ENCODE assay signal across 28 mouse cellular contexts in genomic region chr5:66859506-66859905, GRCm38 (mm10).
DNase-seq lines count a peak whose midpoint lies in the region; TF ChIP-seq lines count a peak whose summit lies in the region.
"Had no signal": no experiment of that assay in that cellular context is flagged by ENCODE, and none has a peak within 500 bp of the region (broad histone marks: within the 10 kb centered on the region; RNA-seq: fewer than 3 reads in every experiment).

No protein-coding gene starts in this region.

- H3K27ac ChIP-seq in heart, adult 2 months, result peak overlapping the region; percentile 80
- H3K27ac ChIP-seq: embryonic facial prominence, embryonic 10.5 days; embryonic facial prominence, embryonic 13.5 days; forebrain, embryonic 12.5 days; forebrain, embryonic 15.5 days; heart, embryonic 15.5 days; hindbrain, embryonic 10.5 days; hindbrain, embryonic 13.5 days; intestine, embryonic 15.5 days had no signal

- H3K27me3 ChIP-seq in heart, adult 2 months (ENCODE audit: control insufficient read depth, insufficient read depth, low read length), result no peaks in the 10 kb centered on the region
- H3K27me3 ChIP-seq: CH12.LX; embryonic facial prominence, embryonic 13.5 days; forebrain, embryonic 12.5 days; forebrain, embryonic 15.5 days; heart, embryonic 12.5 days; heart, embryonic 15.5 days; hindbrain, embryonic 13.5 days; intestine, embryonic 15.5 days; Patski had no signal

- H3K36me3 ChIP-seq in heart, adult 2 months (ENCODE audit: control insufficient read depth, insufficient read depth, low read length), result peaks cover 30% of the 10 kb centered on the region
- H3K36me3 ChIP-seq: embryonic facial prominence, embryonic 10.5 days; embryonic facial prominence, embryonic 13.5 days; forebrain, embryonic 12.5 days; forebrain, embryonic 15.5 days; G1E; heart, embryonic 12.5 days; heart, embryonic 15.5 days; hindbrain, embryonic 10.5 days; hindbrain, embryonic 13.5 days; intestine, embryonic 15.5 days had no signal

- no peak for TF ChIP-seq EP300 in heart, adult 2 months (IDR thresholded peaks at IDR 0.05; ENCODE audit: insufficient read depth, low read depth, low read length)

- H3K9ac ChIP-seq in heart, adult 2 months (ENCODE audit: low read depth, low read length), result peak overlapping the region; percentile 38; the same call in 1 of the 2 replicates
- H3K9ac ChIP-seq: embryonic facial prominence, embryonic 13.5 days; forebrain, embryonic 12.5 days; forebrain, embryonic 15.5 days; heart, embryonic 12.5 days; heart, embryonic 15.5 days; hindbrain, embryonic 13.5 days; intestine, embryonic 15.5 days had no signal

- WGBS in heart, adult 2 months, result 72% methylated on average over 3 of the region's 3 CpGs

- no peak overlapping the region; the same call in 1 of the 2 replicates for H3K4me3 ChIP-seq in heart, adult 2 months
- H3K4me3 ChIP-seq: embryonic facial prominence, embryonic 10.5 days; embryonic facial prominence, embryonic 13.5 days; erythroblast, embryonic 14.5 days; forebrain, embryonic 12.5 days; forebrain, embryonic 15.5 days; heart, embryonic 12.5 days; heart, embryonic 15.5 days; hindbrain, embryonic 10.5 days; hindbrain, embryonic 13.5 days; intestine, embryonic 15.5 days had no signal

- H3K79me2 ChIP-seq in heart, adult 2 months (replicated peaks; ENCODE audit: control insufficient read depth, insufficient read depth, low read length), result peaks cover 4% of the 10 kb centered on the region

- DNase-seq in cerebellum, postnatal 10 days, result peak; percentile 46 to 57
- no peak for DNase-seq in cerebellum, postnatal 4 days (ENCODE audit: low spot score in 2 of 2)
- DNase-seq in heart, adult 2 months, result no peak
- no peak for DNase-seq in heart, adult 18-20 months
- peak; percentile 41 for DNase-seq in left cerebral cortex, postnatal 4 days
- no peak for DNase-seq in left cerebral cortex, adult 8-10 months (ENCODE audit: low spot score in 2 of 2)
- no peak for DNase-seq in embryo, embryonic 10 days (ENCODE audit: low spot score)
- DNase-seq: adrenal gland, postnatal 10 days; adrenal gland, postnatal 36 days; B cell, adult 2 months; embryo, embryonic 11 days; gastrocnemius, postnatal 25 days; heart, postnatal 10 days; heart, postnatal 36 days; kidney, adult 11 months had no signal

- intact Hi-C loops in heart, adult 2 months (cut with DNase I), result no loop called here
- intact Hi-C loops in left cerebral cortex, postnatal 4 days (cut with DNase I), result no loop called here

- H3K4me1 ChIP-seq in heart, adult 2 months (ENCODE audit: control insufficient read depth, insufficient read depth, low read length), result peaks cover 22% of the 10 kb centered on the region
- H3K4me1 ChIP-seq: intestine, embryonic 15.5 days had no signal

- no peak for TF ChIP-seq POLR2A in heart, adult 2 months (IDR thresholded peaks at IDR 0.05; ENCODE audit: insufficient read depth, low read depth, low read length)

- no peak for TF ChIP-seq CTCF in heart, adult 2 months (IDR thresholded peaks at IDR 0.05)

Comparison
In these comparisons a context has a peak if more than half of its experiments do, and no peak if none do; other contexts are left out.
1. DNase-seq: peak in cerebellum, postnatal 10 days (2 of 2) and left cerebral cortex, postnatal 4 days (single experiment); none in cerebellum, postnatal 4 days (0 of 2), heart, adult 2 months (0 of 2), heart, adult 18-20 months (0 of 2), left cerebral cortex, adult 8-10 months (0 of 2) and embryo, embryonic 10 days (single experiment).